Mouse (Mus musculus): ENCODE data around the gene Timeless.
"Not testable (repeated sequence)": the region's sequence is repeated elsewhere in the genome, so short reads cannot be mapped to it uniquely, and the experiment has no call there.

Gene Timeless

DNA sequence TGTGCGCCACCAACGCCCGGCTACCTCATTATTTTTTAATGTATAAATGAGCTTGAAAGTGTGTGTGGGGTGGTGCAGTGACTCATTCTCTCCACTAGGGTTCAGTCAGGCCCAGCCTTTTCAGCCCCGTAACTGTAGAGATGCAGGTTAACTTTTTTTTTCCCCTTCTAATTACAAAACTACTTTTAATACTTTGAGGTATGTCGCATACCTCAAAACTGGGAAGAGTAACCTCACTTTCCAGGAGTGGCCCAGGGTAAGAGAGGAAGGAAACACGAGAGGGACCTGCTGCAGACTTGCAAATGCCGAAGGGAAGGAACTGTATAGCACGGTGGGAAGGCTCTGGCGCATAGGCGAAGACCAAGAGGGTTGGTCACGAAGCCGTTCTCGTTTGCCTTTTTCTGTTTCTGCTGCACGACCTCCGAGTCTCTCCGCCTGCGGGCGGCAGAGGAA lies 19.0 kb upstream of the Timeless start:
- DNase-seq (ENCODE audit: low read depth in 2 of 2, low spot score in 2 of 2): peak; percentile 61 to 80

DNA sequence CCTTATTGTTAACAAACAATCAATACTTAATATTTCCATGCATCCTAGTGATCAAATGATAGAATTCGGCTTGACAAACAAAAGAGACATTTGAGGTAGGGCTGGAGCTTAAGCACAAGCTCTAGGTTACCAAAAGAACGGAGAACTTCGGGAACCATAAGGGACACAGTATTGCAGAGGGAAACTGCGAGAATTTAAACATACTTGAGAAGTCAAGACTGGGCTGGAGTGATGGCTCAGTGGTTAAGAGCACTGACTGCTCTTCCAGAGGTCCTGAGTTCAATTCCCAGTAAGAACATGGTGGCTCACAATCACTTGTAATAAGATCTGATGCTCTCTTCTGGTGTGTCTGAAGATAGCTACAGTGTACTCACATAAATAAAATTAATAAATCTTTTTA lies 17.8 kb upstream of the Timeless start:
- not testable (repeated sequence) for DNase-seq (ENCODE audit: low read depth in 2 of 2, low spot score in 2 of 2)

DNA sequence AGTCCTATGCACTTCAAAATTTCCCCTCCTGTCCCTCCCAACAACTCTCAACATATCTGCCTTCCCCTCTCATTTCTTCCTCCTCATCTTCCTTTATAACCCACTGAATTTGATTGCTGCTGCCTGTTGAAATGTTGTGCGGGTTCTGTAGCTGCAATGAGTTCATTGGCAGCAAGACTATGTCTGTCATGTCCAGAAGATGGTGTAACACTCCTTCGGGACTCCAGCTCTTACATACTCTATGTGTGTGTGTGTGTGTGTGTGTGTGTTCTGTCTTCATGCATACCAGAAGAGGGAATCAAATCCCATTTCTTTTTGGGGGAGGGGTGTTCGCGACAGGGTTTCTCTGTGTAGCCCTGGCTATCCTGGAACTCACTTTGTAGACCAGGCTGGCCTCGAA lies 16.9 kb upstream of the Timeless start:
- DNase-seq (ENCODE audit: low read depth in 2 of 2, low spot score in 2 of 2): no peak

DNA sequence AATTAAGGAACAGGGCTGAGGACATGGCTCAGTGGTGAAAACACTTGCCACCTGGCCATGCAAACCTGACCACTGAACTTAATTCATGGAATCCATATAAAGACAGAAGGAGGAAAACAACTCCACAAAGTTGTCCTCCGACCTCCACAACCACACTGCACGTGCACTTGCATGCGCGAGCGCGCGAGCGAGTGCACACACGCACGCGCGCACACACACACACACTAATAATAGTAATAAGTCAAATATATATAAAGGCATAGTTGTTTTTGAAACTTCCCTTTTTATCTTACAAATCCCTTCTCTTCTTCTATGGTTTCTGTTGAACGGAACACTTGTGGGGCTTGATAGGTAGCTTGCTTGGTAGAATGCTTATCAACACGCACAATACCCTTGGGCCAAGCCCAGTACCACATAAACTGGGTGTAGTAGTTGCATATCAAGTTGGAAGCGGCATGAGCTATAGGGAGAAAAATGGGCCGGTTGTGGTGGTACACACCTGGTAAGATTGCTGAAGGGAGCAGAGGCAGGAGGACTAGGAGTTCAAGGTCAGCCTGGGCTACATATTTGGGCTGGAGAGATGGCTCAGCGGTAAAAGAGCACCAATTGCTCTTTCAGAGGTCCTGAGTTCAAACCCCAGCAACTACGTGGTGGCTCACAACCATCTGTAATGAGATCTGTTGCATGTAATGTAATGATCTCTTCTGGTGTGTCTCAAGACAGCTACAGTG lies 13.3 kb upstream of the Timeless start:
- no peak for DNase-seq (ENCODE audit: low read depth in 2 of 2, low spot score in 2 of 2)

DNA sequence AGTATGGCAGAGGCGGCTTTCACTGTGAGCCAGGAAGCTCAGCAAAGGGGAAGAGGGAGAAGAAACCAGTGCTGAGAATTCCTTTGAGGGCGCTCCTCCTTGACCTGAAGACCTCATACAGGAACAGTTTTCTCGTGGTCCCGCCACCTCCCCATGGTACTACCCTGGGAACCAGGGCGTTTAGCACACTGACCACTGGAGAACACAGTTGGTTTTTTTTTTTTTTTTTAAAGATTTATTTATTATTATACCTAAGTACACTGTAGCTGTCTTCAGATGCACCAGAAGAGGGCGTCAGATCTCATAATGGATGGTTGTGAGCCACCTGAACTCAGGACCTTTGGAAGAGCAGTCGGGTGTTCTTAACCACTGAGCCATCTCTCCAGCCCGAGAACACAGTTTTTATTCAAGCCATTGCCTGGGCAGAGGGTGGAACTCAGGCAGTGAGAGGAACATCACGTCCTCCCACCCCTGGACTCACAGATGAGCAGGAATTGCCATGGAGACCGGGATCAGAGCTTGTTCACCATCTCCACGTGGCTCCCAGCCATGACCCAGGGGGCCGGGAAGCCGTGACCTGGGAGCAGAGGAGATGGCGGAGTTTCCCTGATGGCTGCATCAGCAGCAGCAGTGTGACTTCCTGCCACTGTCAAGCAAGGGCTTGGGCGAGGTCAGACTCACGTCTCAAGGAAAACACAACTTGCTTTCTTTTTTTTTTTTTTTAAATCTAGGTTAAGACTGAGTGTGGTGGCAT lies 10.2 kb upstream of the Timeless start:
- peak in 1 of 2 experiments; percentile 8 for DNase-seq (ENCODE audit: low read depth in 2 of 2, low spot score in 2 of 2)

DNA sequence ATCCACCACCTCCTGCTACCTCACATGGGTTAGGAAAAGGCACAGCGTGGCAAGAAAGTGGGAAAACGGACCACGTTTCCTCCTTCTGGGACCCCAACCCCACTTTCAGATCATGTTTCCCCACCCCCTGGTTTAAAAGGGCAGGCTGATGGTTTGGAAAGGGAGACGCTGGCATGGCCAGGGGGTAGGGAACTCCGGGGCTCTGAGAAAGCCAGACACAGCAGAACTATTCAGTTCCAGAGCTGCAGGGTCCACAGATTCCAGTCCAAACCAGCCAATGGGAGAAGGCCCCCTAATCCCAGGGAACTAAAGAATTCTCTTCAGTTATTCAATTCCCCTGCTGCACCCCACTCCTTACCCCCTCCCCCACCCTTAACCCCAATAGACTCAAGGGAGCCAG lies 6.8 kb upstream of the Timeless start:
- no peak for DNase-seq (ENCODE audit: low read depth in 2 of 2, low spot score in 2 of 2)

DNA sequence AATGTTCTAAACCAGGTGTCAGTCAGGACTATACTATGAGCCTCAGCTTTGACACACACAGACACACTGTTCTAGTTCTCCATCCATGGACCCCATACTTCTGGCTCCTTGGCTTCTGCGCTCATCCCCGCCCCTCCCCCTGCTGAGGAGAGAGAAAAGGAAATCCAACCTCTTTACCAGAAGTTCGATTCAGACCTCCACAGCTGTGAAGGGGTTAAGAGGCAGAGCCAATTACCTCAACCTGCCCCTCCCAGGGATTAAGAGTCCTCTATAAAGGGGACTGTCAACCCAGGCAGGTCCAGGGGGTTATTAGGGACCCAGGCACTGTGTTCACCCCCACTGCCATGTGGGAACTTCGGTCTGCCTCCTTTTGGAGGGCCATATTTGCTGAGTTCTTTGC lies 6.3 kb upstream of the Timeless start, which contains the start of gene Mip:
Mip (plus strand) TSS at position 301 of the 400 bp plus-strand sequence.
- DNase-seq (ENCODE audit: low read depth in 2 of 2, low spot score in 2 of 2): no peak

DNA sequence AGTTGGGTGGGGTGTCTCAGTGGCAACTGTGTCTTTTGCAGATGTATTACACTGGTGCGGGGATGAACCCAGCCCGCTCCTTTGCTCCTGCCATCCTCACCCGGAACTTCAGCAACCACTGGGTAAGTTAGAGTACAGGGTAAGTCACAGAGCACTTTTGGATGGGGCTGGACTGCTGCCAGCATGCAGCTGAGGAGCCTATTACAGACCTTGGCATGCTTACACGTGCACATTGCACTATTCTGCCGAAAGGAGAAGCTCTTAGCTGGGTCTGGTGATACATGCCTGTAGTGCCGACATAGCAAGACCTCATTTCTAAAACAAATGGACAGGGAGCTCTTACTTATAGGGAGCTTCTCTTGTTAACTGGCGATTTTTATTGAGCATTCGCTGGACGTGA lies 4.3 kb upstream of the Timeless start:
- no peak for DNase-seq (ENCODE audit: low read depth in 2 of 2, low spot score in 2 of 2)

DNA sequence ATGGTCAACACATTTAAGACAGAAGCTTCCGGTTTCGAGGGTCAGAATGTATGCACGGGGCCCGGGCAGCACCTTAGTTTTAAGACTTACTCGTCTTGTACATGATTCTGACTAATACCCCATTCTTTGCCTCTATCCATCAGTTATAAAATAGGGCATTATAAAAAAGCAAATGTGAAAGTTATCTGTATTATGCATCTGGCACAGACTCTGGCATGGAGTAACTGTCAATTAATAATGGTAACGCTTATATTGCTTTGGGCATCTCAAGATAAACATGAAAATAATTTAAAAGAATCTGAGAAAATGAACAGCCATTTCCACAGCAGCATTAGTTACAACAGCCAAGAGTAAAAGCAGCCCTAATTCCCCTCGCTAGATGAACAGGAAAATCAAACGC lies 3.9 kb upstream of the Timeless start:
- DNase-seq (ENCODE audit: low read depth in 2 of 2, low spot score in 2 of 2): no peak

DNA sequence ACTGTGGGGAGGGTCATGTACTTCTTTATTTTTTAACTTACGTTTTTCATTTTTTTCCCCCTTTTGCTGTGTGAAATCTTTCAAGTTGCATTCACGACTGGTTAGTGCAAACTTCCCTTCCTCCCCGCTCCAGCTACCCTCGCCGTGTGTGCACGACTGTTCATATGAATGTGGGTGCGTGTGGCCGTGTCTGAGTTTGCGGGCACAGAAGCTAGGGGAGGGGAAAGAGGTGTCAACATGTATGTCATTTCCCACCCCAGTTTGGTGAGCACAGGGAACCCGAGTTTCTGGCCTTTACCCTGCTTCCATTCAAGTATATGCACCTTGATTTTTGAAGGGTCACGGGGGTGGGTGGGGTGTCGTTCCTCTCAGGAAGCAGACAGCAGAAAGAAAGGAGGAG lies 1.3 kb upstream of the Timeless start:
- peak in 1 of 2 experiments; percentile 20 for DNase-seq (ENCODE audit: low read depth in 2 of 2, low spot score in 2 of 2)

DNA sequence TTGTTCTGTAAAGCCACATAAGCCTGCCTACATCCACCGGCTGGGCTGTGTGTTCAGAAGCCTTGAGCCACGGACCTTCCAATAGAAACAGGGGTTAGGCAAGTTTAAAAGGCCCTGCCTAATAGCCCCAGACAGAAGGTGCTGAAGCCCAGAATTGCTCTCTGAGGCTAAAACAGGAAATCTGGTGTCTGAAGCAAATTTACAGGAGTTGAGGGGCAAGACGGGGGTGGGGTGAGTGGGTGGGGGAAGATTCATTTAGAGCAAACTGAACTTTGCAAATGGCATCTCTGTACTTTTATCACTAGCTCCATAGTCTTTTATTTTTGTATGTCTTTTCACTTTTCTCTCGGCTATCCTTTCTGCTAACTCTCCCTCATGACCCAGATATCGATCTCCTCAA lies 719 bp upstream of the Timeless start:
- no peak for DNase-seq (ENCODE audit: low read depth in 2 of 2, low spot score in 2 of 2)

DNA sequence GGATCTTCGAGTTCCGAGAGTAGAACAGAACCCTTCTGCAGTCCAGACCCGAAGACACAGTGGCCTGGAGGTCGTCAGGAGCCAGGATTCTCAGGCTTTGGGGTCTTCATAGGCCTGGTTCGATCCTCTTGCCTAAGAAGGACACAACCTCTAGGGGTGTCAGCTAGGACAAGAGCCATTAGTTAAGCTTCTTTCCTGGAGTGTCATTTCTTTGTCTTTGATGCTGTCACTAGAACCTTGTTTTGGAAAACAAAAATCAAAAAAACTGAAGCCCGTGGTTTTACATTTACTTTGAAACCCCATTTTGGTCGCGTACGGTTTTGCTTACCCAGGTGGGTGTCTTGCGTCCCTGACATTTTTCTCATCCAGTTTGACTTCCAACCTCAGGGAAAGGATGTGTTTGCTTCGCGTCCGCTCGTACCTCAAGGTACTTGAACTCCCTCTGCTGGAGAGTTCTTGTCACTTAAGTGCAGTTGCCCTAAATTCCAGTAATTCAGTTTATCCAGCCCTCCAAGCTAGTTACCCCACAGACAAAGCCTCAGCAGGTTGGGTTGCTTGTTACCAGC lies 638 bp downstream of the Timeless start:
- peak; percentile 53 to 65 for DNase-seq (ENCODE audit: low read depth in 2 of 2, low spot score in 2 of 2)

DNA sequence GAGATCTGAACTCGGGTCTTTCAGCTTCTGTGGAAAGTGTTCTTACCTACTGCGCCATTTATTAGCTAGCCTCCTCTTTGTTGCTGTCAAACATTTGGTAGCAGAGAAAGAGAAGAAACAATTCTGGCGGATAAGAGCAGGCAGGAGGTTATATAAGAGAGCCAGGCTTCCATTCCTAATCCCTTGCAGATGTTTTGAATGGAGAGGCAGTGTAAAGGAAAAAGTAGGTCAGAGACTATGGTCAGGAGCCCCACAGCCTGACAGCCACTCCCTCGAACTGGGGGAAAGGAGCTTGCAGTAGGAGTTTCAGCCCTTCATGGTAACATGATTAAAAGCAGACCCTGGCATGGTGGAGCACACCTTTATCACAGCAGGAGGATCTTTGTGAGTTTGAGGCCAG lies 4.5 kb downstream of the Timeless start:
- no peak for DNase-seq (ENCODE audit: low read depth in 2 of 2, low spot score in 2 of 2)

DNA sequence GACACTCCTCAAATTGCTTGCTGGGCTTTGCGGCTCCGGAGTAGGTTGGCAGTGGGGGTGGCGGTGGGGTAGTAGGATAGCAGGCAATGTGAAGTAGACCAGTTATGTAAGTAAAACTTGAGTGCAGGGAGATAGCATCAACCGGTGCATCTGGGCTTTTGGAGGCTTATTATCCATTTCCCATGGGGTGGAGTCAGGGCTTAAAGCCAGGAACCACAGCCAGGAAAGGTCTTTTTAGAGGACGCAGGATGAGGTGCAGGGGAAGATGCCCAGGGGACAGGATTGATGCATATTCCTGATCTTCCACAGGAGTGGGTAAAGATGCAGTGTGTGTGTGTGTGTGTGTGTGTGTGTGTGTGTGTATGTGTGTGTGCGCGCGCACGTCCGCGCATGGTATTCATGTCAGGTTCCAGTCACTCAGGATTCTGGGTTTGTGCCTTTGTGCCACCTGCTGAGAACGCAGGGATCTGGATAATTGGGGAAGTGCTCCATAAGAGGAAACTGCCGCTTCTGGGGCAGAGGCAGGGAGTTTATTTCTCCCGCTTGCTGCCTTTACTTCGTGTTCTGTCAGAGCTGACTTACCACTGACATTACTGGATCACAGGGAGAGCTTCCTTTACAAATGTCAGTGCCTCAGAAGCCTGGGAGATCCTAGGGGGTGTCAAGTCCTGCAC lies 6.1 kb downstream of the Timeless start:
- DNase-seq (ENCODE audit: low read depth in 2 of 2, low spot score in 2 of 2): no peak

DNA sequence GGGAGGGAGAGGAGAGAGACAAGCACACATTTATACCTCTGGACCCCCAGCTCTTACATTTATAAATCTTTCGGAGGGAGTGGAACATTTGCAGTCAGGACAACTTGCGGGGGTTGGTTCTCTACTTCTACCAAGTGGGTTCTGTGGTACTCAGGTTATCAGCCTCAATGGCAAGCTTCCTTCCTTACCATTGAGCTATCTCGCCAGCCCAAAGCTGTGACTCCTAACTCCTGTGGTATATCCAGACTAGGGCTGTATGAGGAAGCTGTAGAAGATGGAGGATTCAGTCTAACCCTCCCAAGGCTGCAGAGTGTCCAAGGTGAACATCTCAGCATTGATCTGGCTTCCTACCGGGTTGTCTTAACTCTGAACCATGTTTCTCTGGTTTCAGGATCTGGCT lies 7.3 kb downstream of the Timeless start:
- DNase-seq (ENCODE audit: low read depth in 2 of 2, low spot score in 2 of 2): no peak

DNA sequence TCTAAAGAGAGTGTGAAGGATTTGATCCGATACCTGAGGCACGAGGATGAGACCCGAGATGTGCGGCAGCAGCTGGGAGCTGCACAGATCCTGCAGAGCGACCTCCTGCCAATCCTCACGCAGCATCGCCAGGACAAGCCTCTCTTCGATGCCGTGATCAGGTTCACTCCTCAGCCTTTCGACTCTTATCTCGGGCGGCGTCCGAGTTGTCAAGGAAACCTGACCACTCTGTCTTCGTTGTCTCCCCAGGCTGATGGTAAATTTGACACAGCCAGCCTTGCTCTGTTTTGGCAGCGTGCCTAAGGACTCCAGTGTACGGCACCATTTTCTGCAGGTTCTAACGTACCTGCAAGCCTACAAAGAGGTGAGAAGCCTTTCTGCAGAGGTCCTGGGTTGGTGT lies 8.3 kb downstream of the Timeless start:
- no peak for DNase-seq (ENCODE audit: low read depth in 2 of 2, low spot score in 2 of 2)

DNA sequence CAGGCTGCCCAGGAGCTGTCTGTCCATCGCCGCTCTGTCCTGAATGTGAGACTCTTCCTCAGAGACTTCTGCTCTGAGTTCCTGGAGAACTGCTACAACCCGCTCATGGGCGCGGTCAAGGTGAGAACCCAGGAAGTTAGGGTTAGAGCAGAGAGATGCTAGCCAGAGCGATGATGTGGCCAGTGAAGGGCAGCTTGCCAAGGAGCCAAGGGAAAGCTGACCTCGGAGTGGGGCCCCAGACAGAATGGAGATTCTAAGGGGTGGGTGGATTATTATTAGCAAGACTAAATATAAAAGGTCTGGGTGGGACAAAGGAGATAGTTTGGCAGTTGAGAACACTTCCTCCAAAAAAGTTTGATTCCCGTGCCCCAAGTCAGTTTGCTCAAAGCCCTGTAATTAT lies 11.4 kb downstream of the Timeless start:
- DNase-seq (ENCODE audit: low read depth in 2 of 2, low spot score in 2 of 2): no peak

DNA sequence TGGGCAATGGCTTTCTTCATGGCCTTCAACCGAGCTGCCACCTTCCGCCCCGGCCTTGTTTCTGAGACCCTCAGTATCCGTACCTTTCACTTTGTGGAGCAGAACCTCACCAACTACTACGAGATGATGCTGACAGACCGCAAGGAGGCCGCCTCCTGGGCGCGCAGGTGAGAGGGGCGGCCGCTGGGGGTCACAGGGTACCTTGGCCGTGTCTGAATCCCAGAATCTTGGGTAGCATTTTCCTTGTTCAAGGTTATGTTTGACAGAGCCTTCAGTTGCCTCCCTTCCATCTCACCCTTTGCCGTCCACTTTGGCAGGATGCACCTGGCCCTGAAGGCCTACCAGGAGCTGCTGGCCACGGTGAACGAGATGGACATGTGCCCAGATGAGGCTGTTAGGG lies 12.3 kb downstream of the Timeless start:
- DNase-seq (ENCODE audit: low read depth in 2 of 2, low spot score in 2 of 2): no peak

DNA sequence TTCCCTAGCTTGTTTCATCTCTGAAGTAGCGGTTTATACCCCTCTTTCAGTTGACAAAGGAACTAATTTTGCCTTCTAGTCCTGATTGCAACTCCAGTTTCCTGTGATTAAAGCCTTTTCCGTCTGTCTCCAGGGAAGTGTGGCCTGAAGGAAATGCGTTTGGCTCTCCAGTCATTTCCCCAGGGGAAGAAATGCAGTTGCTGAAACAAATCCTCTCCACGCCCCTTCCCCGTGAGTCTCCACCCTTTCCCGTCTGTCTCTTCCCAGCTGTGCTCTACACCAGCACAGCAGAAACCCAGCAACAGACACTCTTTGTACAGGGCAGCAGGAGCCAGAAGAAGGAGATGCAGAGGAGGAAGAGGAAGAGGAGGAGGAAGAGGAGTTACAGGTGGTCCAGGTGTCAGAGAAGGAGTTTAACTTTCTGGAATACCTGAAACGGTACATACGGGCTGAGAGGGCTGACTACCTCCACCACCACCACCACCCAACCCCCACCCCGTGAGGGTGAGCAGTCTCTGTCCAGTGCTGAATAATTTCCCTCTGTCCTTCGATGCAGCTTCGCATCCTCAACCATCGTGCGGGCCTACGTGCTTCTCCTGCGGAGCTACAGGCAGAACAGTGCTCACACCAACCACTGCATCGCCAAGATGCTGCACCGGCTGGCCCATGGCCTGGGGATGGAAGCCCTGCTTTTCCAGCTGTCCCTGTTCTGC lies 15.3 kb downstream of the Timeless start:
- DNase-seq (ENCODE audit: low read depth in 2 of 2, low spot score in 2 of 2): no peak

DNA sequence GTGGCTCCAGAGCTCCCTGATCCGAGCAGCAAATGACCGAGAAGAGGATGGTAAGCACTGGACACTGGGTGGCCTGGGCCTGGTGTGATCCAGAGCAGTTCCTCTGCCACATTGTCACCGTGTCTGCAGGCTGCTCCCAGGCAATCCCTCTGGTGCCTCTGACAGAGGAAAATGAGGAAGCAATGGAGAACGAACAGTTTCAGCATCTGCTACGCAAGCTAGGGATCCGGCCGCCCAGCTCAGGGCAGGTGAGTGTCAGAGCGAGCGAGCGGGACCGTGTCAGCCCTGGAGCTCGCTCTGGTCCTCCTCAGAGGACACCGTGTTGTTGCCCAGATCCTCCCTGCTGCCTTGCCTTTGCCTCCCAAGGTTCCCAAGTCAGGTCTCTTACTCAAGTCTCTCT lies 18.7 kb downstream of the Timeless start:
- no peak for DNase-seq (ENCODE audit: low read depth in 2 of 2, low spot score in 2 of 2)

DNA sequence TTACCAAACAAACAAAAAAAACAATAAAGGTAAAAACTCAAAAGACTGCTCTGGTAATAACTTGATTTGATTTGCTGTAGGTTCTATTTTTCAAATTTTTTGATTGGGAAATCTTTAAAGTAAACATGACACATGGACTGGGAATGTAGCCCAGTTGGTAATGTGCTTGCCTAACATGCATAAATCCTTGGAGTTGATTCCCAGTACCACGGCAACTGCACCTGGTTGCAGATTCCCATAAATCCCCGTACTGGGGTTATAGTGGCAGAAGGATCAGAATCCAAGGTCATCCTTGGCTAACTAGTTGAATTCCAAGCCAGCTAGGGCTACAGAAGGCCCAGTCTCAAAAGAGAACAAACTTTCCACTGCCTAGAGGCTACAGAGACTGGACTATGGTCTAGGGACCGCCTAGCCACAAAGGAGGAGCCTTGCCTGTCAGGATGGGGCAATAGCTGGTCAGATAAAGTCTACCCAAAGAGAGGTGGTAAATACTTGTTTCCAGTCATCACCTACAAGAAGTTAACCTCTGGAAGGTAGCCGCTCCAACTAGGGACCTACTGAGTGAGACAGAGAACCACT lies 21.9 kb downstream of the Timeless start, which contains the start of gene Apon:
Apon (plus strand) TSS at position 420 of the 579 bp plus-strand sequence.
- DNase-seq (ENCODE audit: low read depth in 2 of 2, low spot score in 2 of 2): no peak
